Mouse (Mus musculus) liver, embryonic 14.5 days (tissue): ENCODE results near the gene Abcg1. TPM values are rescaled to one million over a fixed set of nuclear protein-coding genes. Genes with fewer than 3 reads are reported as not detected.
A peak's percentile ranks its signal among the peaks of the same experiment; 100 is the strongest.

ENCODE experiments used
- ATAC-seq: fragments of 200-750 bp; cut with Nextera tagmentation; 2 replicates; pipeline ENCODE4 v1.8.0; 2017; ENCODE audit warnings: moderate number of reproducible peaks, mild to moderate bottlenecking, moderate library complexity; ENCODE audit not compliant: insufficient read depth
- DNase-seq, 3 experiments: peaks; one replicate each; pipeline ENCODE4 v3.0.0-alpha.2; 2012 to 2013; ENCODE audit warnings: low read depth in 3 of 3, low spot score in 3 of 3
- H3K27ac ChIP-seq: fragments of 300-500 bp; sonication (generic); 2 replicates; pipeline ENCODE4 v1.5.1; 2014; ENCODE audit warnings: moderate library complexity, mild to moderate bottlenecking, control low read depth, inconsistent platforms
- H3K27me3 ChIP-seq: fragments of 300-500 bp; sonication (generic); 2 replicates; pipeline ENCODE4 v1.6.1; 2014; ENCODE audit warnings: mild to moderate bottlenecking, low read length, moderate library complexity; ENCODE audit not compliant: control insufficient read depth, insufficient read depth
- H3K36me3 ChIP-seq: fragments of 300-500 bp; sonication (generic); replicated peaks from 2 replicates; pipeline ENCODE4 v1.6.1; 2014; ENCODE audit warnings: low read depth; ENCODE audit not compliant: control insufficient read depth, insufficient read depth
- H3K4me1 ChIP-seq, 2 experiments: fragments of 200-500 bp in 1 of 2; fragments of 300-500 bp in 1 of 2; sonication (generic) in 1 of 2; replicated peaks; 2 replicates each; pipeline ENCODE4 v1.6.1; 2012 to 2014; ENCODE audit warnings: antibody characterized with exemption in 1 of 2, inconsistent platforms in 1 of 2, low read length in 1 of 2; ENCODE audit not compliant: control insufficient read depth in 2 of 2, insufficient read depth in 2 of 2
- H3K4me2 ChIP-seq: fragments of 300-500 bp; sonication (generic); 2 replicates; pipeline ENCODE4 v1.6.1; 2014; ENCODE audit warnings: low read depth, mild to moderate bottlenecking, control low read depth, moderate library complexity
- H3K4me3 ChIP-seq, 2 experiments: fragments of 200-500 bp in 1 of 2; fragments of 300-500 bp in 1 of 2; sonication (generic) in 1 of 2; 2 replicates each; pipeline ENCODE4 v1.5.1; 2012 to 2014; ENCODE audit warnings: low read depth in 2 of 2, low read length in 2 of 2, mild to moderate bottlenecking in 2 of 2, control low read depth in 1 of 2, inconsistent platforms in 1 of 2, moderate library complexity in 1 of 2; ENCODE audit not compliant: insufficient read depth in 1 of 2
- H3K9ac ChIP-seq: fragments of 300-500 bp; sonication (generic); replicated peaks from 2 replicates; pipeline ENCODE4 v1.6.1; 2014; ENCODE audit warnings: mild to moderate bottlenecking, control low read depth, moderate library complexity
- H3K9me3 ChIP-seq: fragments of 300-500 bp; sonication (generic); 2 replicates; pipeline ENCODE4 v1.6.1; 2016; ENCODE audit warnings: low read length, mixed read lengths; ENCODE audit not compliant: control insufficient read depth
- CTCF ChIP-seq: IDR thresholded peaks from 2 replicates; pipeline ENCODE4 v1.5.1; 2016; ENCODE audit warnings: antibody characterized with exemption, low read depth, control low read depth
- EP300 ChIP-seq: IDR thresholded peaks from 2 replicates; pipeline ENCODE4 v1.6.1; 2016; ENCODE audit warnings: antibody characterized with exemption, low read depth
- WGBS: fragments of 180-500 bp; shearing (Covaris S2); extraction: QIAGEN DNeasy Blood & Tissue Kit; methylation state at CpG from one replicate; pipeline ENCODE4 v1.1.7; 2014; ENCODE audit not compliant: insufficient replicate concordance; 5-methylcytosine and 5-hydroxymethylcytosine counted together
- polyA plus RNA-seq, 2 experiments: library from polyadenylated mRNA; depleted of rRNA in 1 of 2; stranded (reverse) in 1 of 2; unstranded in 1 of 2; fragments of >200 nt; fragmentation: Nextera tagmentation in 1 of 2; extraction: Ambion mirVana in 1 of 2; gene quantifications; 2 replicates each; pipeline versions ENCODE4 v1.2.1 to v1.2.3; 2012 to 2014

Abcg1 gene
- polyA plus RNA-seq, 2 experiments = 1.6 to 6.1 TPM

DNA sequence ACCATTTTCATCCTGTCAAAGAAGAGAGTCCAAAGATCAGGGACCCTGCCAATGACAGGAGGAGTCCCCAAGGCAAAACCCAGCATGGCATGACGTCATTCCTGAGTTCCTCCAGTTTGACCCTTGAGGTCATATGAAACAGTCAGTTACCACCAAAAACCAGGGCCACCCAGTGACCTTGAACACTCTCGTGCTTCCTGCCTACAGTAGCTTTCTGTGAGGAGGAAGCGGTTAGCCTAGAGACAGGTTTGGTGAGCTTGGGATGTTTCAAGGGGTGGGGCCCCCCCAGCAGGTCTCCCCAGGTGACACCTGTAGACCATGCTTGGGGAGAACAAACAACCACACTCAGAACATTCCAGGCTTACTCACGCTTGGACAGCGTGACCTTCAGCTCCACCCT lies 20.1 kb downstream of the Abcg1 start:
- no peak for TF ChIP-seq CTCF
- no peak for TF ChIP-seq EP300
- 60% methylated on average over 5 of the region's 5 CpGs for WGBS
- no peak for DNase-seq

GRCm38 (mm10) chr17:31078581-31078980 lies 21.1 kb downstream of the Abcg1 start:
- Histone ChIP-seq H3K27ac (no peak overlapping the region), H3K9ac (no peak overlapping the region), H3K36me3 (no peaks in the 10 kb centered on the region), H3K4me2 (no peak overlapping the region), H3K4me3 (no peak overlapping the region), H3K9me3 (no peaks in the 10 kb centered on the region), H3K4me1 (peaks cover 32 to 44% of the 10 kb centered on the region in 2 experiments), H3K27me3 (no peaks in the 10 kb centered on the region)
- no peak for DNase-seq
- 70% methylated on average over 11 of the region's 11 CpGs for WGBS
- ATAC-seq = no peak
- TF ChIP-seq EP300 = no peak
- TF ChIP-seq CTCF = no peak

More for the DNA sequence above, 20.1 kb downstream of the Abcg1 start:
- no peaks in the 10 kb centered on the region for H3K27me3 ChIP-seq
- H3K4me2 ChIP-seq = no peak overlapping the region
- H3K4me3 ChIP-seq = no peak overlapping the region
- no peak overlapping the region for H3K9ac ChIP-seq
- no peak for ATAC-seq
- H3K9me3 ChIP-seq = no peaks in the 10 kb centered on the region
- H3K36me3 ChIP-seq = no peaks in the 10 kb centered on the region
- H3K27ac ChIP-seq = no peak overlapping the region
- H3K4me1 ChIP-seq = peaks cover 36 to 42% of the 10 kb centered on the region in 2 experiments

GRCm38 (mm10) chr17:31079078-31079840 lies 21.8 kb downstream of the Abcg1 start:
- WGBS = 56% methylated on average over 12 of the region's 12 CpGs
- Histone ChIP-seq H3K4me1 (peaks cover 27 to 42% of the 10 kb centered on the region in 2 experiments), H3K27me3 (no peaks in the 10 kb centered on the region), H3K4me2 (no peak overlapping the region), H3K4me3 (no peak overlapping the region), H3K27ac (no peak overlapping the region), H3K36me3 (no peaks in the 10 kb centered on the region), H3K9ac (peak overlapping the region; percentile 9; the same call in 1 of the 2 replicates), H3K9me3 (no peaks in the 10 kb centered on the region)
- no peak for TF ChIP-seq EP300
- no peak for TF ChIP-seq CTCF
- DNase-seq (no peak), ATAC-seq (peak; percentile 16; the same call in 1 of the 2 replicates)

DNA sequence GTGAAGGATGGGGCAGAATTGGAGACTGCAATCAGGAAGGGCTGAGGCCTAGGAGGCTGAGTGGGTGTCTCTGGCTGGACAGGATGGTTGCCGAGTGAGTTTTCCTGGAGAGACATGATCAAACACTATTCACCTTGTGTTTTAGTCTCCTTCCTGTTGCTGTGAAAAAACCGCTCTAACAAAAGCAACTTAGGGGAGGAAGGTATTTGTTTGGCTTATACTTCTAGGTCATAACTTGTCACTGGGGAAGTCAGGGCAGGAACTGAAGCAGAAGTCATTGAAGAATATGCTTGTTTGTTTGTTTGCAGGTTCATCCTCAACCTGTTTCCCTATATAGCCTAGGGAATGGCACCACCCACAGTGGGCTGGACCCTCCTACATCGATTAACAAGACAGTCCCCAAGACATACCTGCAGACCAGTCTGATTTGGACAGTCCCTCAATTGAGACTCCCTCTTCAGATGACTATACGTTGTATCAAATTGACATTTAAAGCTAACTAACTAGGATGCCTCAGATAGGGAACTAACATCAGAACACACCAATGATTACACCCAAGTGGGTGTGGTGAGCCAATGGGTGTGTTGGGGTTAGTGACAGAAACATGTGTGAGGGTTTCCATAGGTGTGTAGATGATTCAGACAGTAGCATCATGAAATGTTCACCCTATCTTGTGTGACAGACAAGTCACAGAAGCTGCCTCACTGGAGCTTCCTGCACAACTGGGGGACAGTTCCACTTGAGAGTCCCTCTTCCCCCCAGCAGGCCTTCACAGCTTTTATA lies 25.0 kb downstream of the Abcg1 start:
- Histone ChIP-seq H3K9ac (no peak overlapping the region), H3K9me3 (no peaks in the 10 kb centered on the region), H3K27me3 (no peaks in the 10 kb centered on the region), H3K4me2 (no peak overlapping the region), H3K27ac (no peak overlapping the region), H3K36me3 (no peaks in the 10 kb centered on the region), H3K4me3 (no peak overlapping the region), H3K4me1 (peaks cover 24 to 34% of the 10 kb centered on the region in 2 experiments)
- WGBS = 69% methylated on average over 4 of the region's 4 CpGs
- no peak for TF ChIP-seq EP300
- DNase-seq (no peak), ATAC-seq (peak; percentile 42; the same call in 1 of the 2 replicates)

- no peak overlapping the region; the same call in 1 of the 2 replicates for H3K27ac ChIP-seq
- peak; percentile 62 for ATAC-seq
- no peak overlapping the region; the same call in 1 of the 2 replicates for H3K9ac ChIP-seq
- peaks cover 28 to 57% of the 10 kb centered on the region in 2 experiments for H3K4me1 ChIP-seq
- no peak overlapping the region for H3K4me3 ChIP-seq
- TF ChIP-seq EP300 = no peak; the same call in 1 of the 2 replicates
- TF ChIP-seq CTCF = no peak
- H3K27me3 ChIP-seq = no peaks in the 10 kb centered on the region
- no peaks in the 10 kb centered on the region for H3K9me3 ChIP-seq
- no peak for DNase-seq
- WGBS = 38% methylated on average over 3 of the region's 3 CpGs
- H3K36me3 ChIP-seq = no peaks in the 10 kb centered on the region
- H3K4me2 ChIP-seq = no peak overlapping the region
Measured at GRCm38 (mm10) chr17:31085519-31085918, 28.0 kb downstream of the Abcg1 start.
